Mouse (Mus musculus) midbrain, embryonic 12.5 days (tissue): ENCODE results near the gene Mcm2. TPM values are rescaled to one million over a fixed set of nuclear protein-coding genes. Genes with fewer than 3 reads are reported as not detected.

Experiments
- ATAC-seq: fragments of 200-750 bp; cut with Nextera tagmentation; 2 replicates; pipeline ENCODE4 v1.8.0; 2017; ENCODE audit warnings: low read depth, moderate TSS enrichment, moderate library complexity; ENCODE audit not compliant: low FRiP score
- H3K27ac ChIP-seq: fragments of 300-500 bp; sonication (generic); replicated peaks from 2 replicates; pipeline ENCODE4 v1.5.1; 2016; ENCODE audit warnings: mild to moderate bottlenecking
- H3K27me3 ChIP-seq: fragments of 300-500 bp; sonication (generic); 2 replicates; pipeline ENCODE4 v1.6.1; 2016; ENCODE audit warnings: mild to moderate bottlenecking
- H3K36me3 ChIP-seq: fragments of 300-500 bp; sonication (generic); 2 replicates; pipeline ENCODE4 v1.6.1; 2016
- H3K4me1 ChIP-seq: fragments of 300-500 bp; sonication (generic); 2 replicates; pipeline ENCODE4 v1.6.1; 2016
- H3K4me2 ChIP-seq: fragments of 300-500 bp; sonication (generic); replicated peaks from 2 replicates; pipeline ENCODE4 v1.6.1; 2016; ENCODE audit warnings: mild to moderate bottlenecking, moderate library complexity
- H3K4me3 ChIP-seq: fragments of 300-500 bp; sonication (generic); 2 replicates; pipeline ENCODE4 v1.5.1; 2016; ENCODE audit warnings: mild to moderate bottlenecking
- H3K9ac ChIP-seq: fragments of 300-500 bp; sonication (generic); replicated peaks from 2 replicates; pipeline ENCODE4 v1.6.1; 2016; ENCODE audit warnings: mild to moderate bottlenecking, moderate library complexity
- H3K9me3 ChIP-seq: fragments of 300-500 bp; sonication (generic); 2 replicates; pipeline ENCODE4 v1.6.1; 2016; ENCODE audit warnings: mild to moderate bottlenecking
- WGBS: fragments of 180-500 bp; shearing (Covaris S2); methylation state at CpG from one replicate; pipeline ENCODE4 v1.1.7; 2016; 5-methylcytosine and 5-hydroxymethylcytosine counted together
- polyA plus RNA-seq: library from polyadenylated mRNA; unstranded; fragments of >200 nt; fragmentation: Nextera tagmentation; extraction: Ambion mirVana; gene quantifications from 2 replicates; pipeline ENCODE4 v1.2.1, GENCODE M21; 2016

The Mcm2 gene
- polyA plus RNA-seq, 1 experiment from 2014 or later, result 157 TPM

DNA sequence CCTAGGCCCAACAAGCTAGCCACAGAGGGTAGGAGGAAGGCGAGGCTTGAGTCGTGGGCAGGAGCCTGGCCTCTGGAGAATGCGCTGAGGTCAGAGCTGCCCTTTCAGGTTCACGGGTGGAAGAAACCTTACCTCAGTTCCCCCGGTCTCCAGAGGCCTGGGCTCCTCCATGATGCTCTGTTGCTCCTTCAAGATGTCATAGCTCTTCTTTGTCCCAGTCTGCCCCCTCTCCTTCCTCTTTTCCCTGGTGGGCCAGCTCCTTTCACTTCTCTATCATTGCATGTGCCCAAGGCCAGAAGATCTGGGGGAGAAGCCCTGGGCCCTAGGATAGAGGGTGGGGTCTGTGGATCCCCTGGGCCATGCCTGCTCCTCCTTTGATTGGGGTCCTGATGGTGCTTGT is 5.1 kb upstream of the Mcm2 start:
- Histone ChIP-seq H3K36me3 (no peaks in the 10 kb centered on the region), H3K27ac (no peak overlapping the region), H3K4me1 (peaks cover 28% of the 10 kb centered on the region), H3K9me3 (no peaks in the 10 kb centered on the region), H3K27me3 (0 out of 2 replicates have a peak, but pooled peaks cover 3% of the 10 kb centered on the region), H3K4me2 (peak overlapping the region; percentile 84), H3K9ac (peak overlapping the region; percentile 87; the same call in 1 of the 2 replicates), H3K4me3 (peak overlapping the region; percentile 81)
- ATAC-seq, result no peak
- 80% methylated on average over 5 of the region's 5 CpGs for WGBS

DNA sequence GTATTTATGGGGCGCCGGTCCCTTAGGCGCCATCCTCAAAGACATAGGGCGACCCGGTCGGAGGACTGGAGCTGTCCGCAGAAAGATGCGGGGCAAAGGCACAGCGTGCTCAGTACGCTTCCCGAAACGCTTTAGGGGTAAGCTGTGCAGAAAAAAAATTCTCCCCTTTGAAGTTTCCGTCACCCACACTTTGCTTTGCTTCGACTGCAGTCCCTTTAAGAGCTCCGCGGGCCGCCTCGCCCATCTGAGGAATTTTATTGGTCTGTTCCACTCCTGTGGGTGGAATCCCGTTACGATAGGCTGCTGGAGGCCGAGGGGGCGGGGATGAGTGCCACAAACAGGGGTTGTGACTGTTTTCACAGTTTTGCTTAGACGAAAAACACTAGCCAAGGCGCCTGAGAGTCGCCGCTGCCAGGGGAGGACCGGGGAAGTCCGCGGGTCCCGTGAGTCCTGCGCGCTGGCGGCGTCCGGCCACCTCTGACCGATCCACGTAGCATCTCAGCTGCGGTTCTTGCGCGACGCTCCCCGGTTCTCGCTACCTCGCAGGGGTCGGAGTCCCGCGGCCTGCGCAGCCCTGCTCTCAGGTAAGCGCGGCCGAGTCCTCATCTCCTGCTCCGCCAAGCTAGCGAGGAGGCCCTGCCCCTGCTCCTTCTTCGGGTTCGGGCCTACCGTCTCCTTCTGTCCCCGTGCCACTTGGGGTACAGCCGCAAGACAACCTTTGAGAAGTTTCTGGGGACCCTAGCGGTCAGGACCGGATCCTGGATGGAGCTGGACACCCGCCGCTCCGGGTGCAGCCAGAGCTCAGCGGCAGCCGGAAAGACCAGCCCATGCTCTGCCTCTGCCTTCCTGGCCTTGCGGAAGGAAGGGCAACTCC is 3.6 kb upstream of the Mcm2 start, which contains the start of gene Tpra1:
Tpra1 (plus strand) TSS at position 305 of the 874 bp plus-strand sequence.
- WGBS, result under 1% methylated on average over 66 of the region's 66 CpGs
- Histone ChIP-seq H3K4me3 (peak within 1 kb of the TSS; percentile 81), H3K4me1 (peaks cover 32% of the 10 kb centered on the region)

GRCm38 (mm10) chr6:88901471-88901870 is 2.9 kb upstream of the Mcm2 start:
- peak overlapping the region; percentile 84 for H3K4me2 ChIP-seq
- peak overlapping the region; percentile 80 for H3K27ac ChIP-seq
- no peaks in the 10 kb centered on the region for H3K9me3 ChIP-seq
- 0 out of 2 replicates have a peak, but pooled peaks cover 3% of the 10 kb centered on the region for H3K27me3 ChIP-seq
- WGBS, result 6% methylated on average over 5 of the region's 5 CpGs
- peaks cover 36% of the 10 kb centered on the region for H3K4me1 ChIP-seq
- H3K9ac ChIP-seq, result peak overlapping the region; percentile 64
- no peak for ATAC-seq
- H3K36me3 ChIP-seq, result peaks cover 4% of the 10 kb centered on the region; the same call in 1 of the 2 replicates
- peak overlapping the region; percentile 81 for H3K4me3 ChIP-seq

More for the DNA sequence above, 3.6 kb upstream of the Mcm2 start, which contains the start of gene Tpra1:
- peak; percentile 82 for ATAC-seq
- Histone ChIP-seq H3K9me3 (no peaks in the 10 kb centered on the region), H3K36me3 (no peaks in the 10 kb centered on the region), H3K4me2 (peak within 1 kb of the TSS; percentile 84), H3K9ac (peak within 1 kb of the TSS; percentile 87), H3K27ac (peak within 1 kb of the TSS; percentile 80), H3K27me3 (0 out of 2 replicates have a peak, but pooled peaks cover 3% of the 10 kb centered on the region)

DNA sequence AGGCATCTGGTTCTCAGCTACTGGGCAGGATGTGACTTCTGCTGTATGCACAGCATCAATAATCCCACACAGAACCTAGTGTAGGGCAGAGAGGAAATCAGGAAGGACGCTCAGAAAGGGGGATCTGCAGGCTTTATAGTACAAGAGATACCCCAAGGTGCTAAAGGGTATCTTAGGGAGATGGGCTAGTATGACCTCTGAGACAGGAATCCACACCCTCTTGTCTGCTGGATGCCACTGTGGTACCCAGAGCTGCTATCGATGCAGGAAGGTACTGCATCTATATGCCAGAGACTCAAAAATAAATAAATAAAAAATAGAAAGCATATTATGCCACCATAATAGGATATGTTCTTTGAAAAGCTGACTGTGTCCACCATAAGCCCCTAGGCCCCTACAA is 1.0 kb upstream of the Mcm2 start:
- Histone ChIP-seq H3K4me2 (no peak overlapping the region), H3K9ac (0 out of 2 replicates have a peak overlapping the region, but pooled peaks have one; percentile 1), H3K4me1 (peaks cover 41% of the 10 kb centered on the region)

DNA sequence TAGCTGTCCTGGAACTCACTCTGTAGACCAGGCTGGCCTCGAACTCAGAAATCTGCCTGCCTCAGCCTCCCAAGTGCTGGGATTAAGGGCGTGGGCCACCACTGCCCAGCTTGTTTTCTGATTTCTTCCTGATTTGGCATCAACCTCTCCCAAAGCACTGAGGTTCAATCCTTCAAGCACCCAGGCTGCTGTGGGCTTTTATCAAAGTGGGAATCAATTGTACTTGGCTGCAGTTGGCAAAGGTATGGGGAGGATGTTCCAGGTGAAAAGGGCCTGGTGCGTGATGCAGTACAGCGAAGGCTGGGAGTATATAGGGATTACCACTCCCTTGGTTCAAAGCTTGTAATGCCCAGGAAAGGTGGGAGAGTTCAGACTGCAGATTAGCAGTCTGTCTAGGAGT is 506 bp upstream of the Mcm2 start:
- ATAC-seq, result no peak
- no peak overlapping the region for H3K27ac ChIP-seq
- H3K9me3 ChIP-seq, result no peaks in the 10 kb centered on the region
- WGBS, result 70% methylated on average over 4 of the region's 4 CpGs
- 0 out of 2 replicates have a peak, but pooled peaks cover 3% of the 10 kb centered on the region for H3K27me3 ChIP-seq
- H3K4me3 ChIP-seq, result no peak overlapping the region
- H3K4me2 ChIP-seq, result peak overlapping the region; percentile 79
- peaks cover 22% of the 10 kb centered on the region for H3K36me3 ChIP-seq
- H3K9ac ChIP-seq, result 0 out of 2 replicates have a peak overlapping the region, but pooled peaks have one; percentile 1
- peaks cover 40% of the 10 kb centered on the region for H3K4me1 ChIP-seq

More for the DNA sequence above, 1.0 kb upstream of the Mcm2 start:
- no peak overlapping the region for H3K27ac ChIP-seq
- H3K27me3 ChIP-seq, result 0 out of 2 replicates have a peak, but pooled peaks cover 3% of the 10 kb centered on the region
- H3K36me3 ChIP-seq, result peaks cover 16% of the 10 kb centered on the region
- no peaks in the 10 kb centered on the region for H3K9me3 ChIP-seq
- no peak for ATAC-seq
- 80% methylated on average over 2 of the region's 2 CpGs for WGBS
- H3K4me3 ChIP-seq, result no peak overlapping the region

DNA sequence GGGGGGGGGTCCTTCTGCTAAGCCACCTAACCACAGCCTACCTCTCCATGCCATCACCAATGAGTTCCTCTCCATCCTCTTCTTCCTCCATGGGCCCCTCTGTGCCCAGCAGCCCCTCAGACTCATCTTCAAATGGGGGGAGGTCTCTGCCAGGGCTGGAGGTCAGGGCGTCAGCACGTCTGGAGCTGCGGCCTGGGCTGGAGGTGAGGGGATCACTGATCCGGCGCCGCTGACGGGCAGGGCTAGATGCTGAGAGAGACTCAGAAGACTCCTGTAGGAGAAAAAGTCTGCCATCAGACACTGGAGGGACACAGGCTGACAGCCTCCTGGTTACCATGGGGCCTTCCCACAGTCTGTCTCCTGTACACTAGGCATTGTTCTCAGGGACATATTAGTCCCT is 1.3 kb downstream of the Mcm2 start:
- Histone ChIP-seq H3K4me2 (peak overlapping the region; percentile 79), H3K36me3 (peaks cover 39% of the 10 kb centered on the region), H3K9me3 (no peaks in the 10 kb centered on the region), H3K27me3 (no peaks in the 10 kb centered on the region), H3K9ac (peak overlapping the region; percentile 40), H3K4me1 (peaks cover 26% of the 10 kb centered on the region), H3K27ac (no peak overlapping the region), H3K4me3 (peak overlapping the region; percentile 67)
- 71% methylated on average over 7 of the region's 7 CpGs for WGBS
- ATAC-seq, result no peak

DNA sequence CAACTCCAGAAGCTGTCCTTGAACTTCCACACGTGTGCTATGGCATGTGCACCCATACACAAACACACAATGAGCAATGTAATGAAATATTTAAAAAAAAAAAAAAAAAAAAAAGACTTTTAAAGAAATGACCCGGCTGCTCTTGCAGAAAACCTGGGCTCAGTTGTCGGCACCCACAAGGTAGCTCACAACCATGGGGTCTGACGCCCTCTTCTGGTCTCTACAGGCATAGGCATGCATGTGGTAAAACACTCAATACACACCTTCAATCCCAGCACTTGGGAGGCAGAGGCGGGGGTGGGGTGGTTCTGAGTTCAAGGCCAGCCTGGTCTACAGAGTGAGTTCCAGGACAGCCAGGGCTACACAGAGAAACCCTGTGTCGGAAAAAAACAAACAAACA is 2.6 kb downstream of the Mcm2 start:
- Histone ChIP-seq H3K4me2 (no peak overlapping the region), H3K4me1 (peaks cover 18% of the 10 kb centered on the region), H3K9me3 (no peaks in the 10 kb centered on the region), H3K27ac (no peak overlapping the region), H3K9ac (no peak overlapping the region), H3K36me3 (peaks cover 52% of the 10 kb centered on the region), H3K27me3 (no peaks in the 10 kb centered on the region), H3K4me3 (no peak overlapping the region)
- WGBS, result 88% methylated on average over 6 of the region's 6 CpGs
- ATAC-seq, result no peak

GRCm38 (mm10) chr6:88893559-88893958 is 5.0 kb downstream of the Mcm2 start:
- H3K4me2 ChIP-seq, result no peak overlapping the region
- no peak overlapping the region for H3K27ac ChIP-seq
- 70% methylated on average over 5 of the region's 5 CpGs for WGBS
- H3K9me3 ChIP-seq, result no peaks in the 10 kb centered on the region
- no peak overlapping the region for H3K9ac ChIP-seq
- no peak for ATAC-seq
- no peak overlapping the region for H3K4me3 ChIP-seq
- H3K4me1 ChIP-seq, result peaks cover 16% of the 10 kb centered on the region
- H3K36me3 ChIP-seq, result peaks cover 76% of the 10 kb centered on the region
- no peaks in the 10 kb centered on the region for H3K27me3 ChIP-seq

GRCm38 (mm10) chr6:88890832-88891231 is 7.7 kb downstream of the Mcm2 start:
- H3K9me3 ChIP-seq, result no peaks in the 10 kb centered on the region
- 85% methylated on average over 7 of the region's 7 CpGs for WGBS
- H3K9ac ChIP-seq, result no peak overlapping the region
- no peak overlapping the region for H3K27ac ChIP-seq
- H3K36me3 ChIP-seq, result peaks cover 97% of the 10 kb centered on the region
- no peaks in the 10 kb centered on the region for H3K27me3 ChIP-seq
- H3K4me1 ChIP-seq, result 0 out of 2 replicates have a peak, but pooled peaks cover 4% of the 10 kb centered on the region
- no peak overlapping the region for H3K4me3 ChIP-seq
- H3K4me2 ChIP-seq, result no peak overlapping the region
- no peak for ATAC-seq

GRCm38 (mm10) chr6:88889410-88890042 is 9.1 kb downstream of the Mcm2 start:
- Histone ChIP-seq H3K4me2 (no peak overlapping the region), H3K27ac (no peak overlapping the region), H3K9ac (no peak overlapping the region; the same call in 1 of the 2 replicates), H3K9me3 (no peaks in the 10 kb centered on the region), H3K4me1 (no peaks in the 10 kb centered on the region), H3K27me3 (0 out of 2 replicates have a peak, but pooled peaks cover under 1% of the 10 kb centered on the region), H3K4me3 (no peak overlapping the region), H3K36me3 (peaks cover 99% of the 10 kb centered on the region)
- ATAC-seq, result no peak
- WGBS, result 96% methylated on average over 13 of the region's 13 CpGs

DNA sequence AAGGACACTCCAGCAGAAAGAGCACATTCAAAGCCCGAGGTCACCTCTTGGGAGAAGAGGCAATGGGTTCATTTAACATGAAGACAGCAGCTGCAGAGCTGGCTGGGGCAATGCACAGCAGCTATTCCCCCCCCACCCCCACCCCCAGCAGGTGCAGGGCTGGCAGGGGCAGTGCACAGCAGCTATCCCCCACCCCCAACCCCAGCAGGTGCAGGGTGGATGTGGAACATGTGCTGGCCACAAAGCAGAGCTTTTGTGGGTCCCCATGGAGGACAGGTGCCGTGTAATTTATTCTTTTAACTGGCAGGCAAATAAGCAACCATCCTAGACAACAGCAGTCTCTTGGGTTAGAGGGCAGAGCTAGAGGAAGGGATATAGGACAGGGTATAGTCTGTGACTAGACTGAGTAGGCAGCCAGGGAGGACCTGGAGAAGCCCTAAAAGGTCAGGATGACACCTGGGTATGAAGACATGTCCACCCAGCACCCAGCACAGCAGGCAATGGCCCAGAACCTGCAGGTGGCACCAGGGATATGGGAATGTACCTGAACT is 12.1 kb downstream of the Mcm2 start:
- WGBS, result 35% methylated on average over 2 of the region's 2 CpGs
- Histone ChIP-seq H3K4me2 (no peak overlapping the region), H3K27ac (peak overlapping the region; percentile 67), H3K4me3 (no peak overlapping the region), H3K36me3 (peaks cover 97% of the 10 kb centered on the region), H3K4me1 (peaks cover 4% of the 10 kb centered on the region; the same call in 1 of the 2 replicates), H3K9me3 (no peaks in the 10 kb centered on the region), H3K27me3 (0 out of 2 replicates have a peak, but pooled peaks cover 3% of the 10 kb centered on the region), H3K9ac (no peak overlapping the region)
- peak; percentile 69 for ATAC-seq
